Mouse (Mus musculus) lung, embryonic 16.5 days (tissue): Measurements from ENCODE around the gene Abcd1. TPM values are rescaled to one million over a fixed set of nuclear protein-coding genes. Genes with fewer than 3 reads are reported as not detected.

Experiments used
- ATAC-seq: fragments of 200-750 bp; cut with Nextera tagmentation; 2 replicates; pipeline ENCODE4 v1.8.0; 2017; ENCODE audit warnings: low read depth, mild to moderate bottlenecking, moderate library complexity
- H3K27ac ChIP-seq: fragments of 300-500 bp; sonication (generic); 2 replicates; pipeline ENCODE4 v1.5.1; 2014; ENCODE audit warnings: mild to moderate bottlenecking, control low read depth, low read length
- H3K27me3 ChIP-seq: fragments of 300-500 bp; sonication (generic); 2 replicates; pipeline ENCODE4 v1.6.1; 2014; ENCODE audit warnings: low read depth, low read length, mixed read lengths; ENCODE audit not compliant: control insufficient read depth, insufficient read depth
- H3K36me3 ChIP-seq: fragments of 300-500 bp; sonication (generic); 2 replicates; pipeline ENCODE4 v1.6.1; 2014; ENCODE audit warnings: low read length; ENCODE audit not compliant: control insufficient read depth, insufficient read depth
- H3K4me1 ChIP-seq: fragments of 300-500 bp; sonication (generic); replicated peaks from 2 replicates; pipeline ENCODE4 v1.6.1; 2014; ENCODE audit warnings: low read length, mixed read lengths; ENCODE audit not compliant: control insufficient read depth, insufficient read depth
- H3K4me2 ChIP-seq: fragments of 300-500 bp; sonication (generic); 2 replicates; pipeline ENCODE4 v1.6.1; 2014; ENCODE audit warnings: low read depth, low read length, control low read depth
- H3K4me3 ChIP-seq: fragments of 300-500 bp; sonication (generic); 2 replicates; pipeline ENCODE4 v1.5.1; 2014; ENCODE audit warnings: mild to moderate bottlenecking, low read length, control low read depth
- H3K9ac ChIP-seq: fragments of 300-500 bp; sonication (generic); 2 replicates; pipeline ENCODE4 v1.6.1; 2014; ENCODE audit warnings: low read length, control low read depth
- H3K9me3 ChIP-seq: fragments of 300-500 bp; sonication (generic); 2 replicates; pipeline ENCODE4 v1.6.1; 2016; ENCODE audit warnings: low read length; ENCODE audit not compliant: control insufficient read depth
- WGBS: fragments of 180-500 bp; shearing (Covaris S2); extraction: QIAGEN DNeasy Blood & Tissue Kit; methylation state at CpG from one replicate; pipeline ENCODE4 v1.1.7; 2014; 5-methylcytosine and 5-hydroxymethylcytosine counted together
- polyA plus RNA-seq: library from polyadenylated mRNA; unstranded; fragments of >200 nt; fragmentation: Nextera tagmentation; extraction: Ambion mirVana; gene quantifications from 2 replicates; pipeline ENCODE4 v1.2.1, GENCODE M21; 2015

Gene Abcd1
- polyA plus RNA-seq, 1 experiment from 2014 or later: 27.9 TPM

- Histone ChIP-seq H3K27me3 (no peaks in the 10 kb centered on the region), H3K4me3 (peak overlapping the region; percentile 69), H3K4me1 (peaks cover 12% of the 10 kb centered on the region), H3K27ac (peak overlapping the region; percentile 79), H3K36me3 (peaks cover 5% of the 10 kb centered on the region; the same call in 1 of the 2 replicates), H3K4me2 (peak overlapping the region; percentile 62), H3K9me3 (no peaks in the 10 kb centered on the region), H3K9ac (peak overlapping the region; percentile 80)
- ATAC-seq: no peak; the same call in 1 of the 2 replicates
- WGBS: 20% methylated on average over 16 of the region's 22 CpGs
Observed at GRCm38 (mm10) chrX:73787225-73787558, 70.8 kb downstream of the Abcd1 start.

Other genes with a start within 250 kb of the Abcd1 start
- 206 and 225 TPM in 2 replicates for gene Bgn, start 233.0 kb upstream of the Abcd1 start, polyA plus RNA-seq
- gene Atp2b3, start 213.5 kb upstream of the Abcd1 start, polyA plus RNA-seq: 0.11 TPM in 1 of 2 replicates, not detected in the other
- gene Dusp9, start 77.2 kb upstream of the Abcd1 start, polyA plus RNA-seq: 6.2 and 7.0 TPM in 2 replicates
- 14.7 and 16.3 TPM in 2 replicates for gene Pnck, start 56.5 kb upstream of the Abcd1 start, polyA plus RNA-seq
- gene Slc6a8, start 43.4 kb upstream of the Abcd1 start, polyA plus RNA-seq: 5.2 and 5.6 TPM in 2 replicates
- gene Bcap31, start 422 bp upstream of the Abcd1 start, polyA plus RNA-seq: 301 and 317 TPM in 2 replicates
- 0.35 and 0.52 TPM in 2 replicates for gene Plxnb3, start 40.5 kb downstream of the Abcd1 start, polyA plus RNA-seq
- 5.0 and 7.4 TPM in 2 replicates for gene Srpk3, start 57.8 kb downstream of the Abcd1 start, polyA plus RNA-seq
- 219 and 236 TPM in 2 replicates for gene Idh3g, start 70.3 kb downstream of the Abcd1 start, polyA plus RNA-seq
- gene Ssr4, start 70.4 kb downstream of the Abcd1 start, polyA plus RNA-seq: 186 and 209 TPM in 2 replicates
- gene Pdzd4, start 108.4 kb downstream of the Abcd1 start, polyA plus RNA-seq: 0.54 and 0.75 TPM in 2 replicates
- gene Avpr2, start 175.5 kb downstream of the Abcd1 start, polyA plus RNA-seq: 0.06 TPM in 1 of 2 replicates, not detected in the other
- 3.2 and 4.3 TPM in 2 replicates for gene L1cam, start 179.5 kb downstream of the Abcd1 start, polyA plus RNA-seq
- 3.1 and 3.5 TPM in 2 replicates for gene Arhgap4, start 205.3 kb downstream of the Abcd1 start, polyA plus RNA-seq
- 132 and 136 TPM in 2 replicates for gene Naa10, start 205.3 kb downstream of the Abcd1 start, polyA plus RNA-seq
- gene Renbp, start 214.3 kb downstream of the Abcd1 start, polyA plus RNA-seq: 43.7 and 43.9 TPM in 2 replicates
- 48.4 and 48.7 TPM in 2 replicates for gene Hcfc1, start 249.8 kb downstream of the Abcd1 start, polyA plus RNA-seq